Mouse (Mus musculus) ES-E14 (cell line): ENCODE measurements around the gene Rab7b.

Source experiments
- CHD2 ChIP-seq: IDR thresholded peaks from 2 replicates; pipeline ENCODE4 v1.6.1; 2014; ENCODE audit warnings: mild to moderate bottlenecking, low read depth, low read length, inconsistent platforms
- HCFC1 ChIP-seq: IDR thresholded peaks from 2 replicates; pipeline ENCODE4 v1.6.1; 2012; ENCODE audit warnings: low read length, inconsistent platforms, borderline replicate concordance; ENCODE audit not compliant: insufficient read depth
- MAFK ChIP-seq: IDR thresholded peaks from 2 replicates; pipeline ENCODE4 v1.6.1; 2014; ENCODE audit warnings: mild to moderate bottlenecking, low read depth, low read length, inconsistent platforms; ENCODE audit not compliant: insufficient read depth
- ZC3H11A ChIP-seq: IDR thresholded peaks from 2 replicates; pipeline ENCODE4 v1.6.1; 2012; ENCODE audit warnings: low read depth, mild to moderate bottlenecking, inconsistent platforms, low read length, borderline replicate concordance
- ZNF384 ChIP-seq: IDR thresholded peaks from 2 replicates; pipeline ENCODE4 v1.6.1; 2012; ENCODE audit warnings: low read depth, low read length, inconsistent platforms

- TF ChIP-seq CHD2 (no peak), HCFC1 (no peak), MAFK (no peak), ZC3H11A (no peak), ZNF384 (no peak)
These were observed 19.8 kb downstream of the Rab7b start for GRCm38 (mm10) chr1:131708338-131708737.
